Mouse (Mus musculus) erythroblast, embryonic 14.5 days (primary cell): ENCODE measurements around the gene H2-Eb2. TPM values are rescaled to one million over a fixed set of nuclear protein-coding genes. Genes with fewer than 3 reads are reported as not detected.

ENCODE experiments used
- H3K27me3 ChIP-seq: 2 replicates; pipeline ENCODE4 v1.6.1; 2012; ENCODE audit warnings: inconsistent platforms; ENCODE audit not compliant: control insufficient read depth
- H3K36me3 ChIP-seq: 2 replicates; pipeline ENCODE4 v1.6.1; 2012; ENCODE audit warnings: mild to moderate bottlenecking, inconsistent platforms; ENCODE audit not compliant: control insufficient read depth
- H3K4me1 ChIP-seq: 2 replicates; pipeline ENCODE4 v1.6.1; 2012; ENCODE audit warnings: inconsistent platforms; ENCODE audit not compliant: control insufficient read depth
- H3K4me3 ChIP-seq: replicated peaks from 2 replicates; pipeline ENCODE3; 2012; ENCODE audit warnings: moderate library complexity, mild to moderate bottlenecking, inconsistent platforms
- H3K9me3 ChIP-seq: 2 replicates; pipeline ENCODE4 v1.6.1; 2012; ENCODE audit warnings: low read length, inconsistent platforms, mixed read lengths; ENCODE audit not compliant: control insufficient read depth
- GATA1 ChIP-seq: IDR thresholded peaks from 2 replicates; pipeline ENCODE4 v1.6.1; 2012; ENCODE audit warnings: low read length, inconsistent platforms, mixed read lengths
- TAL1 ChIP-seq: IDR thresholded peaks from 3 replicates; pipeline ENCODE4 v1.6.1; 2012; ENCODE audit warnings: low read length, inconsistent platforms, mixed read lengths
- polyA plus RNA-seq: library from polyadenylated mRNA; stranded (reverse); fragments of >175 nt; gene quantifications from 2 replicates; pipeline ENCODE4 v1.2.3, GENCODE M21; 2012

H2-Eb2 gene
- polyA plus RNA-seq, 1 experiment = not detected

GRCm38 (mm10) chr17:34365031-34365430 lies 39.6 kb downstream of the H2-Eb2 start:
- no peak overlapping the region for H3K4me3 ChIP-seq
- H3K4me1 ChIP-seq = no peaks in the 10 kb centered on the region
- no peak for TF ChIP-seq TAL1
- no peak for TF ChIP-seq GATA1
- no peaks in the 10 kb centered on the region for H3K9me3 ChIP-seq
- H3K27me3 ChIP-seq = no peaks in the 10 kb centered on the region; the same call in 1 of the 2 replicates
- no peaks in the 10 kb centered on the region for H3K36me3 ChIP-seq

- H3K4me1 ChIP-seq = no peaks in the 10 kb centered on the region
- no peaks in the 10 kb centered on the region for H3K9me3 ChIP-seq
- no peak for TF ChIP-seq GATA1
- no peak for TF ChIP-seq TAL1
- H3K27me3 ChIP-seq = peaks cover 2% of the 10 kb centered on the region; the same call in 1 of the 2 replicates
- no peaks in the 10 kb centered on the region for H3K36me3 ChIP-seq
- no peak overlapping the region for H3K4me3 ChIP-seq
Observed at GRCm38 (mm10) chr17:34370563-34370962, 45.1 kb downstream of the H2-Eb2 start.

GRCm38 (mm10) chr17:34373055-34373709 lies 47.7 kb downstream of the H2-Eb2 start:
- Histone ChIP-seq H3K9me3 (no peaks in the 10 kb centered on the region), H3K36me3 (no peaks in the 10 kb centered on the region), H3K27me3 (peaks cover 2% of the 10 kb centered on the region; the same call in 1 of the 2 replicates), H3K4me1 (no peaks in the 10 kb centered on the region), H3K4me3 (no peak overlapping the region)
- TF ChIP-seq GATA1 = no peak
- no peak for TF ChIP-seq TAL1

- H3K27me3 ChIP-seq = peaks cover 2% of the 10 kb centered on the region; the same call in 1 of the 2 replicates
- H3K36me3 ChIP-seq = no peaks in the 10 kb centered on the region
- peaks cover 2% of the 10 kb centered on the region; the same call in 1 of the 2 replicates for H3K9me3 ChIP-seq
- TF ChIP-seq GATA1 = no peak
- no peak for TF ChIP-seq TAL1
- no peak within 1 kb of the TSS for H3K4me3 ChIP-seq
- H3K4me1 ChIP-seq = no peaks in the 10 kb centered on the region
Observed at GRCm38 (mm10) chr17:34376847-34377246, 51.4 kb downstream of the H2-Eb2 start, which contains the start of gene Btnl1. Gene Btnl1, plus strand, starts transcription at chr17:34377132.

- H3K36me3 ChIP-seq = no peaks in the 10 kb centered on the region
- H3K4me1 ChIP-seq = no peaks in the 10 kb centered on the region
- peaks cover 2% of the 10 kb centered on the region; the same call in 1 of the 2 replicates for H3K27me3 ChIP-seq
- H3K9me3 ChIP-seq = peaks cover 2% of the 10 kb centered on the region; the same call in 1 of the 2 replicates
- TF ChIP-seq GATA1 = no peak
- TF ChIP-seq TAL1 = no peak
- H3K4me3 ChIP-seq = no peak overlapping the region
Observed at GRCm38 (mm10) chr17:34377450-34378209, 52.2 kb downstream of the H2-Eb2 start.

- Histone ChIP-seq H3K4me3 (no peak overlapping the region), H3K27me3 (no peaks in the 10 kb centered on the region), H3K36me3 (no peaks in the 10 kb centered on the region), H3K9me3 (peaks cover 2% of the 10 kb centered on the region; the same call in 1 of the 2 replicates), H3K4me1 (no peaks in the 10 kb centered on the region)
- no peak for TF ChIP-seq TAL1
- TF ChIP-seq GATA1 = no peak
Observed at GRCm38 (mm10) chr17:34378716-34379115, 53.3 kb downstream of the H2-Eb2 start.

GRCm38 (mm10) chr17:34379451-34379850 lies 54.0 kb downstream of the H2-Eb2 start:
- TF ChIP-seq GATA1 (no peak), TAL1 (no peak)
- no peaks in the 10 kb centered on the region for H3K27me3 ChIP-seq
- no peaks in the 10 kb centered on the region for H3K36me3 ChIP-seq
- no peaks in the 10 kb centered on the region for H3K4me1 ChIP-seq
- no peak overlapping the region for H3K4me3 ChIP-seq
- H3K9me3 ChIP-seq = peaks cover 2% of the 10 kb centered on the region; the same call in 1 of the 2 replicates

- TF ChIP-seq GATA1 (no peak), TAL1 (no peak)
- H3K9me3 ChIP-seq = peaks cover 2% of the 10 kb centered on the region; the same call in 1 of the 2 replicates
- no peaks in the 10 kb centered on the region for H3K27me3 ChIP-seq
- no peaks in the 10 kb centered on the region for H3K36me3 ChIP-seq
- no peak overlapping the region for H3K4me3 ChIP-seq
- no peaks in the 10 kb centered on the region for H3K4me1 ChIP-seq
Observed at GRCm38 (mm10) chr17:34381876-34382275, 56.4 kb downstream of the H2-Eb2 start.

GRCm38 (mm10) chr17:34383212-34383611 lies 57.7 kb downstream of the H2-Eb2 start:
- Histone ChIP-seq H3K4me3 (no peak overlapping the region), H3K36me3 (no peaks in the 10 kb centered on the region), H3K27me3 (no peaks in the 10 kb centered on the region), H3K4me1 (no peaks in the 10 kb centered on the region), H3K9me3 (peaks cover 2% of the 10 kb centered on the region; the same call in 1 of the 2 replicates)
- TF ChIP-seq TAL1 (no peak), GATA1 (no peak)
